Mouse (Mus musculus): ENCODE data around the gene Grk6.

Gene Grk6

GRCm38 (mm10) chr13:55464027-55464884 lies 19.4 kb downstream of the Grk6 start, which contains the start of gene Prr7:
Gene Prr7, plus strand, starts transcription at chr13:55464267.
- no peak for DNase-seq (ENCODE audit: low read depth, low spot score)

GRCm38 (mm10) chr13:55465184-55465583 lies 20.3 kb downstream of the Grk6 start:
- no peak for DNase-seq (ENCODE audit: low read depth, low spot score)

DNA sequence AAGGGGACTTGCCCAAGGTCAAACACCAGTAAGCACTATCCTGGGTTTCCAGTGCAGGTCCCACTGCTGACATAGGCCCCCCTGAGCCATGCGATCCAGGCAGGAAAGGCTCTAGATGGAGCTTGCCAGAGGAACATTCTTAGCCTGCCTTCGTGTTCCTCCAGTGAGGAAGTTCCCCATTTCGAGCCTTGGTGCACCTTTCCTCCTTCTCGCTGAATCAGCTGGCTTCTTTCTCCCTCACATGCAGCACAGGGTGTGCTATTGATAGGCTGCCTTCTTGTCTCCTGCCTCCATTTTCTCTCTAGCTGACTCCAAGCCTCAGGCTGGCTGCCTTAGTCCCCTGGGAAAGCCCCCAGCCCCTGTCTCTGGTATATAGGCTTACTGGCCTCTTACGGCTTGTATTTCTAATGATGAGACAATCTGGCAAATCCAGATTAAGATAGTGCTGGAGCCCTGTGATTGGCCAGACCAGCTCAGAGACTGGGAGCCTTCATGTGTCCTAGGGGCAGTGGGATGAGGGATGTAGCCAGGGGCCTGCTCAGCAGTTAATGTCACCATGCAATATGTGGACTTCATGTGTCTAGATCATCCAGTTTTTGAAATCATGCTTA lies 21.1 kb downstream of the Grk6 start:
- no peak for DNase-seq (ENCODE audit: low read depth, low spot score)

DNA sequence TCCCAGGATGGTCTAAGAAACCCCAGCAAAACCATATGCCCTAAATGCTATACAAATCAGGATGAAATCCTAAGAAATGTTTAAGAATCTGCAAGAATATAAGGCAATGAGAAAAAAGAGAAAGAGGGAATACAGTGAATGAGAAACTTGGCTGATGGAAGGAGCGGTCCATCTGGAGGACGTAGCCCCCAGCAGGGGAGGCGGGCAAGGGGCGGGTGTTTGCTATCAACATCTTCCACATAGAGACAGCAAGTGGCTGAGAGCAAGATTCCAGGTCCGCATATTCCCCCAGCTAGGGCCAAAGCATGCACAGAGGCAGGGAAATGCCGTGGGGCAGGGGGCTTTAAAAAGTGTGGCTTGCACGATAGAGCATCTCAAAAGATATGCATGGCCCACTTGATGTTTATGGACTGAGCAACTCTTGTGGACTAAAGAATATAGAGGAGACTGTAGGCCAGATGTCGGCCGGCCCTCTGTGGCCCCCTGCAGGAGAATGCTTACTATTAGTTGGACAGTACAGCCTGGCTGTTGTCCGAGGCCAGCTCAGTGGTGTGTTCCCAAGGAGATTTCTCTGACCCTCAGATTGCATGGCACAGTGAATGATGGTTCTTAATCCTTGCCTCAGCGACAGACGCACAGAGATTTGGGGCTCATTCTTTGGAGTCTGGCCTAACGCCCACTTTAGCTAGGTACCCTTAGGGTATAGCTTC lies 24.1 kb downstream of the Grk6 start:
- no peak for DNase-seq (ENCODE audit: low read depth, low spot score)

DNA sequence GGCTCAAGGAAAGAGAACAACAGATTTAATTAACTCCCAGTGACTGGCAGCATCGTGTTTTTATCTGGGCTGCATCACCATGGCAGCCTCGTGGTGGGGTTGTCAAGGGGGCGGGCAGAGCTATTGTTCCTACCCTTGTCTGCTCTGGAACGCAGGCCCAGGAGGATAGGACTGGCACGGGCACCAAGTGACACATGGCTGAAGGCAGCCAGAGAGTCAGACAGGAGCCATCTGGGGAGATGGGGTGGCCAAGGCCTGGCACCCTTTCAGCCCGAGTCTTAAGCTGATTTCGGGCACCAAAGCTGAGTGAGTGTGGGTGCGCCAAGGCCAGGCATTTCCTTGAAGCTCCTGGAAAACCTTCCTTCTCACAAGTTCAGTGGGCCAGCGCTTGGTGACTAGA lies 25.5 kb downstream of the Grk6 start:
- DNase-seq (ENCODE audit: low read depth, low spot score) = no peak

- peak; percentile 71 for DNase-seq (ENCODE audit: low read depth, low spot score)
Measured at GRCm38 (mm10) chr13:55471156-55471818, 26.4 kb downstream of the Grk6 start.

GRCm38 (mm10) chr13:55471819-55472131 lies 26.9 kb downstream of the Grk6 start:
- DNase-seq (ENCODE audit: low read depth, low spot score) = no peak

DNA sequence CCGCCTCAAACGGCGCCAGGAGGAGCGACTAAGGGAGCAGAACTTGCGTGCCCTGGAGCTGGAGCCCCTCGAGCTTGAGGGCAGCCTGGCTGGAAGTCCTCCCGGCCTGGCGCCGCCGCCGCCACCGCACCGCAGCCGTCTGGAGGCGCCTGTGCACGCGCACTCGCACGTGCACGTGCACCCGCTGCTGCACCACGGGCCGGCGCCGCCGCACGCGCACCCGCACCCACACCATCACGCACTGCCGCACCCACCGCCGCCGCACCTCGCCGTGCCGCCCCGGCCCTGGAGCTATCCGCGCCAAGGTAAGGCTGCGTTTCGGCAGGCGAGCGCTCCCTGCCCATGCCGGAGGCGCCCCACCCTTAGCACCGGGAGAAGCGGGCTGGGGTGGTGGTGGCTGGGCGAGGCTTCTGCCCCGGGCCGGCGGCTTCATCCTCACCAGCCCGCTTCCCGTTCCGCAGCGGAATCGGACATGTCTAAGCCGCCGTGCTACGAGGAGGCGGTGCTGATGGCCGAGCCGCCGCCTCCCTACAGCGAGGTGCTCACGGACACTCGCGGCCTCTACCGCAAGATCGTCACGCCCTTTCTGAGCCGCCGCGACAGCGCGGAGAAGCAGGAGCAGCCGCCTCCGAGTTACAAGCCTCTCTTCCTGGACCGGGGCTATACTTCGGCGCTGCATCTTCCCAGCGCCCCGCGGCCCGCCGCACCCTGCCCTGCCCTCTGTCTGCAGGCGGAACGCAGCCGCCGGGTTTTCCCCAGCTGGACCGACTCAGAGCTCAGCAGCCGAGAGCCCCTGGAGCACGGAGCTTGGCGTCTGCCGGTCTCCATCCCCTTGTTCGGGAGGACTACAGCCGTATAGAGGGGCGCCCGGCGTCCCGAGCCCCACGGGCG lies 27.5 kb downstream of the Grk6 start:
- no peak for DNase-seq (ENCODE audit: low read depth, low spot score)

- no peak for DNase-seq (ENCODE audit: low read depth, low spot score)
Measured at GRCm38 (mm10) chr13:55473076-55473831, 28.4 kb downstream of the Grk6 start.

- no peak for DNase-seq (ENCODE audit: low read depth, low spot score)
Measured at GRCm38 (mm10) chr13:55473961-55474360, 29.1 kb downstream of the Grk6 start.

GRCm38 (mm10) chr13:55474621-55475069 lies 29.8 kb downstream of the Grk6 start:
- no peak for DNase-seq (ENCODE audit: low read depth, low spot score)

- no peak for DNase-seq (ENCODE audit: low read depth, low spot score)
Measured at GRCm38 (mm10) chr13:55475750-55476149, 30.9 kb downstream of the Grk6 start.

DNA sequence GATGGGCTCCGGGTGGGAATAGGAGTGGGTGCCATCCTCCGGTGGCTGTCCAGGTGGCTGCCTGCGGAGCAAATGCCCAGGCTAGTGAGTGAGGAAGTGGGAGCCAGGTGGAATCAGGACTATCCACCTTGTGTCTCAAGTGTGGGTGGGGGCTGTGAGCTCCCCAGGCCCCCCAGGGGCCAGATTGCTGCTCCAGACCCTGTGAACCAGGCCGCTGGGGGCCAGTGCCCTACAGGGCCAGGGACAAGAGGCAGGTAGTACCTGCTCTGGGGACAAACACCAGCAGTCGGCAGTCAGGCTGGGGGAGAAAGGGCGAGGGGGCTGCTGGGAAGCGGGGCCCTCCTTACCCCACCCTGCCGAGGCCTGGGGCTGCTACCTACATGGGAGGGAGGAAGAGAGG lies 31.4 kb downstream of the Grk6 start:
- no peak for DNase-seq (ENCODE audit: low read depth, low spot score)

DNA sequence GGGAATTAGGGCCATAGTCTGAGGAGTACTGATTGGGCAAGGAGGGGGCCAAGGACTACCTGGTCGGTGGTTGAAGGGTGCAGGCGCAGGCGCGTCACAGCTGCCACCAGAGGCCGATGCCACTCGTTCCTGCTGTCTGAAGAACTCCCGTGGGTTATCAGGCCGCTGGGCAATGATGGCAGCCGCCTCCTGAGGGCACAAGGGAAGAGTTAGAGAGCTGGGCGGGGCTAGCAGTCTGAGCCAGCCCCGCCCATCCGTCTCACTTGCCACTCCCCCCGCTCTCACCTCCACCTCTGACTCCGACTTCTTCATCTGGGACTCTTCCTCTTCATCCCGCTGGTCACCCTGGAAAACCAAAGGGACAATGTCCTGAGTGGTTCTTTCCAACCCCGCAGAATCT lies 32.6 kb downstream of the Grk6 start:
- DNase-seq (ENCODE audit: low read depth, low spot score) = no peak

- DNase-seq (ENCODE audit: low read depth, low spot score) = no peak
Measured at GRCm38 (mm10) chr13:55478036-55478435, 33.2 kb downstream of the Grk6 start.

DNA sequence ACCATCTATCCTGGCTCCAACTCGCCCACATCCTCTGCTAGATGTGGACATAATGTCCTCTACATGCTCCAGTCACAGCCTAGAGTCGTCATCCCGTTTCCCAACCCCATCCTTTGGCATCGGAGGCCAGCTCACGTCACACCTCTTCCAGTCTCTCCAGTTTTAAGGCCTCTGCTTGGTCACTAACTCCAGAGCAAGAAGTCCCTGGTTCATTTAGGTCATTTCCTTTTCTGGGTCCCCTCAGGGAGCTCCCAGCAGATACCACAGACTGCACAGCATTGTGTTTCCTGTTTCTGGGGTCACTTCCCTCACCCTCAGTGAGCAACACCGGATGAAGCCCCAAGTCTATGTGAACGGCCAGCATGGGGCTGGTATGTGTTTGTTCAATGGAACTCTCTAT lies 34.1 kb downstream of the Grk6 start:
- DNase-seq (ENCODE audit: low read depth, low spot score) = no peak

DNA sequence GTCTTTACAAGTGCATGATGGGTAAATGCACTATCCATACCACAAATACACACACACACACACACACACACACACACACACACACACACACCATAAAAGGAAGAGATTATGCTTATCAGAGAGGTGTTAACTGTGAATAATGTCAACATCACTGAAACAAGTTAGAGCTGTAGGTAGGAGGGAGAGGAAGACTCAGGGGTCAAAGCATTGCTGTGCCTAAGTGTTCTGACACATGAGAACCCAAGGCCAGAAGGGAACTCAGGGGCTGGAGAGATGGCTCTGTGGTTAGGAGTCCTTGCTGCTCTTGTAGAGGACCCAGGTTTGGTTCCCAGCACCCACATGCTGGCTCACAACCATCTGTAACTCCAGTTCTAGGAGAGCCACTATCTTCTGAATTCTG lies 35.1 kb downstream of the Grk6 start:
- DNase-seq (ENCODE audit: low read depth, low spot score) = no peak

DNA sequence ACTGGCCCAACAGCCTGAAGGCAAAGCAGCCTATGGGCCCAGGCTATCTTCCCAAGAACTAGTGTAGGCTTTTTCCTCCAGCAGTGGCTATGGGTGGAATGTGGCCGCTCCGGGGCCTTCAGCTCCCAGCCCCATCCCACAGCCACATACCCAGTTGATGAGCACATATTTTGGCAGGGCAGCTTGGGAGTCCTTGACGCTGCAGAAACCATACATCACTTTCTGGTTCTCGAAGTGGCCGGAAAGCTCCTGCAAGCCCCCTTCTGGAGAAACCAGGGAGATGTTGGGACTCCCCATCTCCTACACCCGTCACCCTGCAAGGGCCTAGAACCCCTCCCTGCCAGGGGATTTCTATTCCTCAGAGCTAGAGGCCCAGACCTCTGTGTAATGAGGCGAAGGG lies 37.7 kb downstream of the Grk6 start:
- no peak for DNase-seq (ENCODE audit: low read depth, low spot score)

- DNase-seq (ENCODE audit: low read depth, low spot score) = no peak
Measured at GRCm38 (mm10) chr13:55483071-55483470, 38.2 kb downstream of the Grk6 start.

GRCm38 (mm10) chr13:55483593-55483992 lies 38.7 kb downstream of the Grk6 start:
- no peak for DNase-seq (ENCODE audit: low read depth, low spot score)

Data from skeletal muscle tissue, adult 2 months (tissue).